Mouse (Mus musculus): ENCODE measurements around the gene Hadhb.

Hadhb gene

GRCm38 (mm10) chr5:30232271-30232971, 77.4 kb downstream of the Hadhb start, which contains the start of gene Selenoi:
Gene Selenoi (plus strand): TSS chr5:30232581.
- DNase-seq (ENCODE audit: low read depth, low spot score) = peak; percentile 98

- DNase-seq (ENCODE audit: low read depth, low spot score) = peak; percentile 37
Observed at GRCm38 (mm10) chr5:30233042-30233441, 78.0 kb downstream of the Hadhb start.

GRCm38 (mm10) chr5:30233979-30234378, 78.9 kb downstream of the Hadhb start:
- DNase-seq (ENCODE audit: low read depth, low spot score) = no peak

Data from ES-CJ7 (cell line).